Mouse (Mus musculus) embryo, embryonic 11.5 days (tissue): ENCODE data around the gene Syn1.

Experiments used
- DNase-seq: peaks from one replicate; pipeline ENCODE4 v3.0.0-alpha.2; 2012; ENCODE audit warnings: low read depth, low spot score

Syn1 gene

DNA sequence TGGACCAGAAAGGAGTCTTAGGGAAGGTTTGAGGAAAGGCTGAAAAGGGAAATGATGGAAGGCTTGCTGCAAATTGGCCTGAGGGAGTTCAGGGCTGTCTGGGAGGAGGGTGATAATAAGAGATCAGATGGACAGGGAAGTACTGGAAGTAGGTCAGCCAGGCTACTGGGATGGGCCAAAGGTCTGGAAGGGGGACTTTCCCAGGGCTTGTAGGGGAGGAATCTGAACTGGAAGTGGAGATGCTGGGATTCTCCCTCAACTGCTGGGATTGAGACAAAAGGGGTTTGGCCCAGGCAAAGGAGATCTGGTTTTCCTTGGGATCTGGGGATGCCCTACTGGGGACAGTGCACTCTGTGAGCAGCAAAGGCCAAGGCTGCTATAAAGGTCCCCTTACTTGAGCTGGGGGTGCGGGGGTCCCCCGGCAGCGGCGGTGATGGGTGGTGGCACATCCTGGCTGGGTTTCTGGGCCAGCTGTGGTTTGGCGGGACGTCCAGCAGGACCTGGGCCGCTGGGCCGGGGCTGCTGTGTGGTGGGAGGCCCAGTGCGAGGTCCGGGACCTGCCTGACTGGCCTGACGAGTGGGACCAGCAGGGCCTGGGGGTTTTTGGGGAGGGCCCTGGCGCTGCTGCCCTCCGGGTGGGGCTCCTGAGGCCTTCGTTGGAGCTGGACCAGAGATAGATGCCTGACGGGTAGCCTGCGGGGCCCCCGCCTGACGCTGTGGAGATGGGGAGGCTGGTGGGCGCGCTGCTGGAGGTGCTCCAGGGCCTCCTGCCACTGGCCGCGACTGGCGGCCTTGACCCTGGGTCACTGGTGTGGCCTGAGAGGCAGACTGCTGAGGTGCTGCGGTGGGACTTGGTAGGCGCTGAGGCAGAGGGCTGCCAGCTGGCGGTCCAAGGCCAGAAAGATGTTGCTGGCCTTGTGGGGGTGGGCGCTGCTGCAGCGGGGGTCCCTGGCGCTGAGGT is 58.4 kb downstream of the Syn1 start:
- no peak for DNase-seq

DNA sequence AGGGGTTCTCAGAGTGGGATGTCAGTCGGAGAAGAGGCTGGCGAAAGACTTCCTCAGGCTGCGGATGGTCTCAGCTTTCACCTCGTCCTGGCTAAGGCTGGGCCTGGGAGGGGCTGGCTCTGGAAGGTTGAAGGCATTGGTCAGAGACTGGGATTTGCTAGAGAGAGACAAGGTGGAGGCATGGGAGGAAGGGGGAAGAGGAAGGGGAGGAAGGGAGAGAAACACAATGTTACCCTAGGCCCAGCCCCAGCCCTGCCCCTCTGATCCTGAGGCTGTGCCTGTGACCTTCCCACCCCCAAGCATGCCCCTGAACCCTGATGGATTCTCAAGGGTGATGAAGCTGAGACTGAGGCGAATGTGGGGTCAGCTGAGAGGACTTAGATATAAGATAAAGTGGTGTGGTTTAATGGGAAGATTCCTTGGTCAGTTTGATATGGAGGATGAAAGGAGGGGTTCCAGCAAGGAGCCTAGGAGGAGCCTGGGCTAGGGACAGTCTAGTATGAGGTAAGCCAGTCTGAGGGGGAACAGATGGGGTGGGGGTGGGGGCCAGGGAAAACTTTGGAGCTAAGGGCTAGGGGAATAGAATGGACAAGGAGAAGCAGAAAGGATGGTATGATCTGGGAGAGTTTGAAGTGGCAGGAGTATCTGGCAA is 59.2 kb downstream of the Syn1 start:
- DNase-seq = no peak

DNA sequence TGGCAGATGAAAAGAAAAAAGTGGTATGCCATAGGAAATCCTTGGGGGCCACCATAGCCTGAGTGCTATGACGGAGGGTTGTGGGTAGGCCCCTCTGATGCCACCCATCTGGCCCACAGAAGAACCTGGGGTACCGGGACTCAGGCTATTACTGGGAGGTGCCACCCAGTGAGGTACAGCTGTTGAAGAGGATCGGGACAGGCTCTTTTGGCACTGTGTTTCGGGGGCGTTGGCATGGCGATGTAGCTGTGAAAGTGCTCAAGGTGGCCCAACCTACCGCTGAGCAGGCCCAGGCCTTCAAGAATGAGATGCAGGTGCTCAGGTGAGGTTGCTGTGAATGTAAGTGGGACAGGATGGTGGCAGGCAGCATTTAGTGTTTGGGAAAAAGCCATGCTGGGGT is 67.0 kb downstream of the Syn1 start:
- DNase-seq = no peak

DNA sequence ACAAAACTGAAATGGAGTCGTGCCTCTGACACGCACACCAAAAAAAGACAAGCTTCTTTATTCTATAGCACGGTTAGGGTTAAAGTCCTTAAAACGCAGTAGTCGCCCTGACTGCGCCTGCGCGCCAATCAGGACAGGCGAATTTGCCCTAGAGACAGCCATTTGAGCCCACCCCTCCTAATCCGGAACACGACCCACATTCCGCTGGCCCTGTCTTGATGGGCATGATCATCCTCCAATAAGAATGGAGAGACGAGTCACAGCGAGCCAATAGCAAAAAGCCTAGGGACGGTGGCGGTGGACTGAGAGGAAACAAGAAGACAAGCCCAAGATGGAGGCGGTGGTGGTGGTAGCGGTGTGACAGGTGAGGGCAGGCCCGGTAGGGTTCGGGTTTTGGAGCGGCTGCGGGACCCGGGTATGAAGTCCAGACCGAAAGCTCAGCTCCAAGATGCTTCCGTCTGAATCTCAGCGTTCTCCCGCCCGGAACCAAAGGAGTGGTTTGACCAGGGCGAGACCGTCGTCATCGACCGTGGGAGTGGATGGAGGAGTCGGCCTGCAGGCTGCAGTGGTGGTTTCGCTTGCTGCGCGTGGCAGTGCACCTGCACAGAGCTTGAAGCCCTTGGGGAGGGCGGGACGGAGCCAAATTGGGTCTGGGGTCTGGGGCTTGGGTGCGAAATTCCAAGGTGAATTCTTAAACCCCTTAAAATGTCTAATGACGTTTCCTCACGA is 72.4 kb downstream of the Syn1 start:
- DNase-seq = peak; percentile 89

DNA sequence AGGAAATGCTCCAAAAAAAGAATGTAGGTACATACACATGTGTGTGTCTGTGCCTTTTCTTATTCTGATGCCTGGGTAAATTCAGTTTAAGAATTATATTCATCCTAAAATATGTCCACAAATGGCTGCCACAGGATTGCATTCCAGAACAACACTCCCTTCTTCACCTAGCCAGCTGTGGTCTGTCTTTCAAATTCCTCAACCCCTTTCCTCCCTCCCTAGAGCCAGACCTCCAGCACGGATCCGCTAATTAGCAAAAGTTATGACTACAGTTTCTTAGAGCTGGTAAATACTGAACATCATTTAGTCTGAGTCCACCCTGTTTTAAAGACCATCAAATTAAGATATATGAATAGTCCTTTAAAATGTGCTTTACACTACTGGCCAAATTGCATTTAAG is 73.0 kb downstream of the Syn1 start:
- DNase-seq = no peak

DNA sequence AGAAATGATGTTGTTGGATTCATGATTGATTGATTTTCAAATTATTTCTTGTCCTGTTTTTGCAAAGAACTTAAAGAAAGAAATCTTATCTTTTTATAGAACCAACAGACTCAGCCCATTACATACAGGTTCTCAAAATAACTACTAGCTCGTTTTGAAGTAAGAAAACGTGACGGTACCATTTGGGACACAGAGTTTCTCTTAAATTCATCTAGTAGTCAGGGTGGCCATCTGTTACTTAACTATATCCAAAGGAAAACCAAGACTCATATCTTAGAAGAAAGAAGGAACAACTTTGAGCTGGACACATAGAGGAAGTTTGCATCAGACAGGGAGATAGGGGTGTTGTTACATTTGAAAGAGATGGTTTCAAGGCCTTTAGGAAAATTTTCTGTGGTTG is 73.6 kb downstream of the Syn1 start:
- DNase-seq = no peak

DNA sequence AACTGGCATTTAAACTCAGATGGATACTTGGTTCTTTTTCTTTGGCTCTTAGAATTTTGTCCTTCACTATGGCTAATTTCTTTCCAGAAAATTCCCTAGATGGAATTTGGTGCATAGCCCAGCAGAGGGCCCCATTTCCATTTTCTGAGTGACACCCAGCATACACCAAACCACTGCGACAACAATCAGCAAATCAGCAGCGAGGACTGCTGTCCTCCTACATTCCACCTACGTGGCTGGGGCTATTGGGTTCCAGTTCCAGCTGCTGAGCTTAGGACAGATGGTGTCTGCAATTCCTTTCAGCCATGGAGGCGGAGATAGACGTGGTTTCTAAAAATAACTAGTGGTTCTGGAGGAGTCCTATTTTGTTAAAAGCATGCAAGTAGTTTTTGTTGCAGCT is 91.9 kb downstream of the Syn1 start:
- DNase-seq = no peak

DNA sequence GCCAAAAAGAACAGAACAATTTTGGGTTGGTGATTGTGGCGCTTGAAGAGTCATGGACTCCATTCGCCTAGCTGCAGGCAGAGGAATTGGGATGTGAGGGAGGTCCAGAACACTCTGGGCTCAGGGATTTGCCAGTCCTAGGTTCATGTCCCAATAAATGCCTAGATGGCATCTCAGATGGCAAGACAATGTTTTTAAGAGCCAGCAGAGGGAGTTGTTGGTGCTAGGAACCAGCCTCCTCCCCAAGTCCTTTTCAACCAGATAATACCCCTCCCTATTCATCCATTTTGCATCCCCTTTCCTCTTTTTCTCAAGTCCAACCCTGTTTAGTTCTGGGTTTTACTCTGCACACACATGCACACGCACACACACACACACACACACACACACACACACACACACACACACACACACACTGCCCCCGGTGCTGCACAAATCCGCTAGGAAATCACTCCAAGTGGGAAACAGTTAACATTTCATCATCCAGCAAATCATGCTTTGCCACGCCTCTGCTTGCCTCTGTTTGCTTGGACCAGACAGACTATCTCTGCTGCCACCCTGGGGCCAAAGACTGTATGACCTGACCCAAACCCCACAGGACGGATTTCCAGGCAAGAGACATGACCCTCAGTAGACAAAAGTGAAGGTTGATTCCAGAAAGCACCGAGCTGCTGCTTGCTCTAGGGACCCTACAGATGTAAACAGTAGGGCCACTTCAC is 100.9 kb downstream of the Syn1 start:
- DNase-seq = no peak

DNA sequence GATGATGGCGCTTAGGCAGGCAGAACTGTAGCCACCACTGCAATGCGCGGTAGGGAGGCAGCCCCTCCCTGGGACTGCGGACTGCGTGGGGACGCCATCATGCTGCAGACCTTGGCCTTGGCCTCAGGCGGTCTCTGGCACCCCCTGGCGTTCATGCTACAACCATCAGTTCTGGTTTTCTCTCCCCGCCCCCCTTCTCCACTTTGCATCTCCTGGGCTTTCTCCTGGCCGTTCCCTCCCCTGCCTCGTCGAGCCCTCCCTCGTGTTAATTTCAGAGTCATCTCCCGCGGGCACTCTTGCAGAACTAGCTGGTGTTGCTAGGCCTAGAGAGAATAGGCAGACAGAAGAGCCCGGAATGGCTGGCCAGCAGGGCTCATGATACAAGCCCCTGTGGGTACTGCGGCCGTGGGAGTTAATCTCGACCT is 101.6 kb downstream of the Syn1 start:
- peak; percentile 64 for DNase-seq

DNA sequence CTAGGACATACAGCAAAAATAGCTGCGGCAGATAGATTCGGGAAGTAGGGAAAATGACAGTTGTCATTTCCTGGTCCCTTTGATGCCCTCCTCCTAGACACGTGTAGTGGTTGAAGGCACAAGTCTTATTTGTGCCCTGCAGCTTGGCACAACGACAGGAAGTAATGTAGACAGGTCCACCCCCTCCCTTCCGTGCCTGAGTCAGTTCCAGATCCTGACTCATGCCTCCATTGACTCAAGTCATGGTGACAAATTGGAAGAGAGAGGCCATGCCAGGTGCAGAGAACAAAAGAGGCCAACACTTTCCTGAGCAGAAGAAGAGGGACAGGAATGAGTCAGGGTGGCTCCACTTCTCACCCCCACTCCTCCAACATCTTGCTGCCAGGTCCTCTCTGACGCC is 103.8 kb downstream of the Syn1 start:
- DNase-seq = no peak
